Mouse (Mus musculus) hindbrain, embryonic 13.5 days (tissue): ENCODE measurements around the gene Snrpc. TPM values are rescaled to one million over a fixed set of nuclear protein-coding genes. Genes with fewer than 3 reads are reported as not detected.

Experiments
- ATAC-seq: fragments of 200-750 bp; cut with Nextera tagmentation; 2 replicates; pipeline ENCODE4 v1.8.0; 2017; ENCODE audit warnings: moderate TSS enrichment; ENCODE audit not compliant: low FRiP score
- H3K27ac ChIP-seq: fragments of 300-500 bp; sonication (generic); 2 replicates; pipeline ENCODE4 v1.5.1; 2015; ENCODE audit warnings: inconsistent platforms, mild to moderate bottlenecking, moderate library complexity
- H3K27me3 ChIP-seq: fragments of 300-500 bp; sonication (generic); 2 replicates; pipeline ENCODE4 v1.6.1; 2015; ENCODE audit warnings: mild to moderate bottlenecking, inconsistent platforms
- H3K36me3 ChIP-seq: fragments of 300-500 bp; sonication (generic); 2 replicates; pipeline ENCODE4 v1.6.1; 2015; ENCODE audit warnings: mild to moderate bottlenecking, inconsistent platforms
- H3K4me1 ChIP-seq: fragments of 300-500 bp; sonication (generic); replicated peaks from 2 replicates; pipeline ENCODE4 v1.6.1; 2015; ENCODE audit warnings: inconsistent platforms
- H3K4me2 ChIP-seq: fragments of 300-500 bp; sonication (generic); 2 replicates; pipeline ENCODE4 v1.6.1; 2015; ENCODE audit warnings: inconsistent platforms, mild to moderate bottlenecking, moderate library complexity
- H3K4me3 ChIP-seq: fragments of 300-500 bp; sonication (generic); 2 replicates; pipeline ENCODE4 v1.5.1; 2015; ENCODE audit warnings: mild to moderate bottlenecking, inconsistent platforms
- H3K9ac ChIP-seq: fragments of 300-500 bp; sonication (generic); 2 replicates; pipeline ENCODE4 v1.6.1; 2015; ENCODE audit warnings: mild to moderate bottlenecking, inconsistent platforms
- H3K9me3 ChIP-seq: fragments of 300-500 bp; sonication (generic); 2 replicates; pipeline ENCODE4 v1.6.1; 2016; ENCODE audit warnings: inconsistent platforms
- WGBS: fragments of 180-500 bp; shearing (Covaris S2); methylation state at CpG from one replicate; pipeline ENCODE4 v1.1.7; 2015; 5-methylcytosine and 5-hydroxymethylcytosine counted together
- polyA plus RNA-seq: library from polyadenylated mRNA; unstranded; fragments of >200 nt; fragmentation: Nextera tagmentation; extraction: Ambion mirVana; gene quantifications from 2 replicates; pipeline ENCODE4 v1.2.1, GENCODE M21; 2015

Snrpc gene
- polyA plus RNA-seq, 1 experiment from 2014 or later, result 270 TPM

GRCm38 (mm10) chr17:27821407-27822338, 16.3 kb upstream of the Snrpc start:
- ATAC-seq, result no peak
- 73% methylated on average over 9 of the region's 9 CpGs for WGBS
- H3K9me3 ChIP-seq, result no peaks in the 10 kb centered on the region
- H3K4me2 ChIP-seq, result peak overlapping the region; percentile 68
- H3K9ac ChIP-seq, result peak overlapping the region; percentile 93
- peak overlapping the region; percentile 97 for H3K4me3 ChIP-seq
- 0 out of 2 replicates have a peak, but pooled peaks cover 3% of the 10 kb centered on the region for H3K27me3 ChIP-seq
- H3K36me3 ChIP-seq, result no peaks in the 10 kb centered on the region
- H3K4me1 ChIP-seq, result peaks cover 34% of the 10 kb centered on the region
- H3K27ac ChIP-seq, result peak overlapping the region; percentile 93

- H3K36me3 ChIP-seq, result no peaks in the 10 kb centered on the region
- WGBS, result 83% methylated on average over 9 of the region's 9 CpGs
- H3K4me2 ChIP-seq, result no peak overlapping the region
- no peak overlapping the region for H3K4me3 ChIP-seq
- H3K4me1 ChIP-seq, result peaks cover 32% of the 10 kb centered on the region
- no peak overlapping the region for H3K9ac ChIP-seq
- H3K27me3 ChIP-seq, result 0 out of 2 replicates have a peak, but pooled peaks cover 3% of the 10 kb centered on the region
- no peak for ATAC-seq
- no peak overlapping the region for H3K27ac ChIP-seq
- no peaks in the 10 kb centered on the region for H3K9me3 ChIP-seq
Measured at GRCm38 (mm10) chr17:27823142-27823905, 14.6 kb upstream of the Snrpc start.

- WGBS, result 66% methylated on average over 1 of the region's 1 CpGs
- ATAC-seq, result no peak
- H3K4me2 ChIP-seq, result no peak overlapping the region
- peaks cover 17% of the 10 kb centered on the region for H3K4me1 ChIP-seq
- no peak overlapping the region for H3K4me3 ChIP-seq
- no peak overlapping the region for H3K9ac ChIP-seq
- H3K27ac ChIP-seq, result no peak overlapping the region
- no peaks in the 10 kb centered on the region for H3K9me3 ChIP-seq
- H3K36me3 ChIP-seq, result no peaks in the 10 kb centered on the region
- H3K27me3 ChIP-seq, result 0 out of 2 replicates have a peak, but pooled peaks cover 3% of the 10 kb centered on the region
Measured at GRCm38 (mm10) chr17:27824941-27825340, 13.0 kb upstream of the Snrpc start.

DNA sequence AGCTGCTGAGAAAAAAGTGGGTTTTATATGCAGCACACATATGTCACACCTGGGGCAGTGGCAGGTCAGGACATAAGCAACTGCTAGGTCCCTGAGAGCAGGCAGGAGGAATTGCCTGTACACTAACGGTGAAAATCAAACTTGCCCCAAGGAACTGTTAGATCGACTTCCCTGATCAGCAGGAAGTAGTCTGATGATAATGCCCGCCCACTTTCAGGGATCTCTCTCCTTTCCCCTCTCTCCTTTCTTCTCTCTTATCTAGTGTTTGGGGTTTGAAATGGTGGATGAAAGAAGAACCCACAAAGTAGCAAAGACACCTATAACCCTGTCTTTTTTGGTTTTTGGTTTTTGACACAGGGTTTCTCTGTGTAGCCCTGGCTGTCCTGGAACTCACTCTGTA, 12.4 kb upstream of the Snrpc start:
- Histone ChIP-seq H3K9ac (no peak overlapping the region), H3K9me3 (no peaks in the 10 kb centered on the region), H3K4me3 (no peak overlapping the region), H3K4me2 (peak overlapping the region; percentile 48; the same call in 1 of the 2 replicates), H3K27me3 (0 out of 2 replicates have a peak, but pooled peaks cover 3% of the 10 kb centered on the region), H3K4me1 (peaks cover 17% of the 10 kb centered on the region), H3K36me3 (no peaks in the 10 kb centered on the region), H3K27ac (no peak overlapping the region)
- 32% methylated on average over 3 of the region's 3 CpGs for WGBS
- ATAC-seq, result no peak

- Histone ChIP-seq H3K4me1 (peaks cover 13% of the 10 kb centered on the region), H3K36me3 (no peaks in the 10 kb centered on the region), H3K9ac (peak overlapping the region; percentile 51; the same call in 1 of the 2 replicates), H3K27me3 (0 out of 2 replicates have a peak, but pooled peaks cover 3% of the 10 kb centered on the region), H3K27ac (no peak overlapping the region; the same call in 1 of the 2 replicates), H3K4me2 (peak overlapping the region; percentile 48), H3K9me3 (no peaks in the 10 kb centered on the region), H3K4me3 (peak overlapping the region; percentile 23)
- 3% methylated on average over 22 of the region's 22 CpGs for WGBS
- ATAC-seq, result 0 out of 2 replicates have a peak, but pooled peaks have one; percentile 23
Measured at GRCm38 (mm10) chr17:27825984-27826905, 11.7 kb upstream of the Snrpc start.

DNA sequence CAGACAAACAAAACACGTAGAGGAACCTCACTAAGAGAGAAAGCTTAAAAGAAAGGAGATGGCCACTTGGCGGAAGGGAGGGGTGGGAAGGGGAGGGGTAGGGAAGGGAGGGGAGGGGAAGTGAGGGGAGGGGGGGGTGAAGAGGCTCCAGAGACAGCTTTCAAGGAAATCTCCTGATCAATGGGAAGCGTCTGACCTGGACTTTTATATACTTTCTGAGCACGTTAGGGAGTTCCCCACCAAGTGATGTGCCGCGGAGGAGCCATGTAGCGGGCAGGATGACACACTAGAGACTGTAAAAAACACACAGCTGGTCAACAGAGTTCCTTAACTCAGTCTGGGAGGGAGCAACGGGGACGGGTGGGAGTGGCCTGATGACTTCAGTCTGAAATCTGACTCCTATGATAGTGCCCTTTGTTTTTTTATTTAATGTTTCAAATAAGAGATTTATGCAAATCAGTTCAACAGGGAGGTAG, 11.0 kb upstream of the Snrpc start:
- H3K4me2 ChIP-seq, result peak overlapping the region; percentile 48
- H3K36me3 ChIP-seq, result no peaks in the 10 kb centered on the region
- H3K27ac ChIP-seq, result no peak overlapping the region
- ATAC-seq, result 0 out of 2 replicates have a peak, but pooled peaks have one; percentile 49
- H3K4me3 ChIP-seq, result peak overlapping the region; percentile 23
- 3% methylated on average over 9 of the region's 9 CpGs for WGBS
- peaks cover 11% of the 10 kb centered on the region for H3K4me1 ChIP-seq
- peak overlapping the region; percentile 51; the same call in 1 of the 2 replicates for H3K9ac ChIP-seq
- 0 out of 2 replicates have a peak, but pooled peaks cover 3% of the 10 kb centered on the region for H3K27me3 ChIP-seq
- no peaks in the 10 kb centered on the region for H3K9me3 ChIP-seq

DNA sequence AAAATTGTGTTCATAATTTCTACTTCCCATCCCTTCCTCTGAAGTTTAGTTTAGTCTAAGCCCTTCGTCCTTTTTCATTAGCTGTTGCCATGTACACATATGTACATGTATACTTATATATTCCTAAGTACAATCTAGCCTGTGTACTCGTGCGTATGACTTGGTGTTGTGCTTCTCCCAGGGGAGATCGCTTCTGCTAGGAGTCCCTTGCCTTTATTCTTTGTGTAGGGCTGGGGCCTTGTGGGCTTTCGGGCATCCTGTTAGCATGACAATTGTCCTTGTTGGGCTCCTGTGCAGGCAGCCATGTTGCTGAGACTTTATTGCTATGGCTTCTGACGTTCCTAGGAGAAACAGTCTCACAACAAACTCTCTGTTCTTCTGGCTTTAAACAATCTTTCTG, 10.4 kb upstream of the Snrpc start:
- H3K27ac ChIP-seq, result no peak overlapping the region
- H3K4me2 ChIP-seq, result peak overlapping the region; percentile 11; the same call in 1 of the 2 replicates
- no peaks in the 10 kb centered on the region for H3K36me3 ChIP-seq
- peaks cover 11% of the 10 kb centered on the region for H3K4me1 ChIP-seq
- H3K9me3 ChIP-seq, result no peaks in the 10 kb centered on the region
- H3K9ac ChIP-seq, result no peak overlapping the region
- WGBS, result 15% methylated on average over 6 of the region's 6 CpGs
- no peak overlapping the region for H3K4me3 ChIP-seq
- H3K27me3 ChIP-seq, result 0 out of 2 replicates have a peak, but pooled peaks cover 3% of the 10 kb centered on the region
- no peak for ATAC-seq

DNA sequence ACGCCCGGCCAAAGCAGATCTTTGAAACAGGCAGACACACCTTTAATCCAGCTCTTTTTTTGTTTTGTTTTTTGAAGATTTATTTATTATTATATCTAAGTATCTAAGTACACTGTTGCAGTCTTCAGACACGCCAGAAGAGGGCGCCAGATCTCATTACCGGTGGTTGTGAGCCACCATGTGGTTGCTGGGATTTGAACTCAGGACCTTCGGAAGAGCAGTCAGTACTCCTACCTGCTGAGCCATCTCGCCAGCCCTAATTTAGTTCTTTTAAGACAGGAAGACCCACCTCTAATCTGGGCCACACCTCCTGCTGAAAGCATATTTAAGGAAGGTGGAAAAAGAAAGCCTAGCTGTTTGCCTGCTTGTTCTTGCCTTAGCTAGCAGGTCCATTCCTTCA, 7.5 kb upstream of the Snrpc start:
- 55% methylated on average over 7 of the region's 7 CpGs for WGBS
- ATAC-seq, result no peak
- peaks cover 14% of the 10 kb centered on the region; the same call in 1 of the 2 replicates for H3K27me3 ChIP-seq
- no peak overlapping the region for H3K4me2 ChIP-seq
- H3K9me3 ChIP-seq, result no peaks in the 10 kb centered on the region
- H3K9ac ChIP-seq, result no peak overlapping the region
- H3K36me3 ChIP-seq, result no peaks in the 10 kb centered on the region
- H3K27ac ChIP-seq, result no peak overlapping the region
- H3K4me1 ChIP-seq, result peaks cover 11% of the 10 kb centered on the region
- no peak overlapping the region for H3K4me3 ChIP-seq

DNA sequence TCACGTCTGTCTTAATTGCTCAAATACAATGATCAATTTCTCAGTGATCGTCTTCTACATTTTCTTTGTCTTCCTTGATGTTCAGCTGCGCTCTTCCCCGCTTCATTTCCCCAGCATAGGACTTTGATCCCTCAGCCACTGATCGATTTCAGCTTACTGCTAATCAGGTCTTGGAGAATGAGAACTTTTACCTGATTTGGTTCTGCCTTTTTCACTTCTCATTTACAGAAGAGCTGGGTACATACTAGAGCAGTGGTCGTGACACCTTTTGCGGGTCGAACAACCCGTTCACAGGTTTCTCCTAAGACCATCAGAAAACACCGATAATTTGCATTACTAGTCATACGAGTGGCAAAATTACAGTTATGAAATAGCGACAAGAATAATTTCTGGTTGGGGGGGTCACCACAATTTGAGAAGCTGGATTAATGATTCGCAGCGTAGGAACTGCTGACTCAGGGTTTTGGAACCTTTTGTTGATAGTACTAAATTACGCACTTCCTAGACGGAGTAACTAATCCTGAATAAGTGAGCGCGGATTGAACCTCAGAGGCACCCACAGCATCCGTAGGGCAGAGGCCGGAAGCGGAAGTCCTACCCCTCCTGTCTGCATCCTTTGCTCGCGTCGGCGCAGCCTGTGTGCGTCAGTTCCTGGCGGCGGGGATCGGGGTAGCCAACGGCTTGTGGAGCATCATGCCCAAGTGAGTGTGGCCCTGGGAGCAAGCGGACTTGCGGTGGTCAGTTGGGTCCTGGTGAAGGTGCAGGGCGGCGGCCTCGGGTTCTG, 1.7 kb downstream of the Snrpc start:
- H3K9me3 ChIP-seq, result no peaks in the 10 kb centered on the region
- H3K36me3 ChIP-seq, result peaks cover 26% of the 10 kb centered on the region
- H3K4me3 ChIP-seq, result peak overlapping the region; percentile 93
- 3% methylated on average over 35 of the region's 35 CpGs for WGBS
- peaks cover 17% of the 10 kb centered on the region for H3K27me3 ChIP-seq
- peak overlapping the region; percentile 82 for H3K4me2 ChIP-seq
- peaks cover 17% of the 10 kb centered on the region for H3K4me1 ChIP-seq
- ATAC-seq, result peak; percentile 95
- H3K9ac ChIP-seq, result peak overlapping the region; percentile 89
- peak overlapping the region; percentile 79 for H3K27ac ChIP-seq

GRCm38 (mm10) chr17:27848351-27848750, 10.4 kb downstream of the Snrpc start:
- no peak overlapping the region for H3K4me2 ChIP-seq
- WGBS, result 93% methylated on average over 1 of the region's 1 CpGs
- no peaks in the 10 kb centered on the region for H3K4me1 ChIP-seq
- H3K9me3 ChIP-seq, result no peaks in the 10 kb centered on the region
- ATAC-seq, result no peak
- no peak overlapping the region for H3K9ac ChIP-seq
- no peak overlapping the region for H3K27ac ChIP-seq
- no peaks in the 10 kb centered on the region for H3K27me3 ChIP-seq
- no peak overlapping the region for H3K4me3 ChIP-seq
- H3K36me3 ChIP-seq, result peaks cover 94% of the 10 kb centered on the region
